Mouse (Mus musculus): ENCODE results near the gene Slc22a5. TPM values are rescaled to one million over a fixed set of nuclear protein-coding genes. Genes with fewer than 3 reads are reported as not detected.

The Slc22a5 gene
- polyA plus RNA-seq, 1 experiment from 2014 or later: 4.8 TPM

- WGBS: 90% methylated on average over 13 of the region's 13 CpGs
Measured at GRCm38 (mm10) chr11:53820516-53821170, 70.8 kb downstream of the Slc22a5 start.

GRCm38 (mm10) chr11:53819511-53819910, 71.9 kb downstream of the Slc22a5 start:
- Histone ChIP-seq H3K4me1 (no peaks in the 10 kb centered on the region; the same call in 1 of the 2 replicates), H3K27ac (no peak overlapping the region), H3K9me3 (replicated peaks) (no peaks in the 10 kb centered on the region), H3K4me3 (no peak overlapping the region), H3K36me3 (no peaks in the 10 kb centered on the region), H3K27me3 (ENCODE audit: low read depth, poor library complexity, severe bottlenecking) (no peaks in the 10 kb centered on the region)
- no peak for DNase-seq (ENCODE audit: low spot score)
- WGBS: 93% methylated on average over 6 of the region's 6 CpGs

More at GRCm38 (mm10) chr11:53820516-53821170, 70.8 kb downstream of the Slc22a5 start:
- Histone ChIP-seq H3K27me3 (ENCODE audit: low read depth, poor library complexity, severe bottlenecking) (no peaks in the 10 kb centered on the region), H3K4me1 (no peaks in the 10 kb centered on the region; the same call in 1 of the 2 replicates), H3K4me3 (no peak overlapping the region), H3K9me3 (replicated peaks) (no peaks in the 10 kb centered on the region), H3K36me3 (no peaks in the 10 kb centered on the region), H3K27ac (no peak overlapping the region)
- DNase-seq (ENCODE audit: low spot score): no peak

- H3K9me3 ChIP-seq (replicated peaks): no peaks in the 10 kb centered on the region
- no peaks in the 10 kb centered on the region; the same call in 1 of the 2 replicates for H3K4me1 ChIP-seq
- no peak overlapping the region for H3K4me3 ChIP-seq
- no peaks in the 10 kb centered on the region for H3K36me3 ChIP-seq
- WGBS: 61% methylated on average over 6 of the region's 6 CpGs
- no peak for DNase-seq (ENCODE audit: low spot score)
- H3K27ac ChIP-seq: no peak overlapping the region
- no peaks in the 10 kb centered on the region for H3K27me3 ChIP-seq (ENCODE audit: low read depth, poor library complexity, severe bottlenecking)
Measured at GRCm38 (mm10) chr11:53818794-53819193, 72.7 kb downstream of the Slc22a5 start.

- WGBS: 91% methylated on average over 5 of the region's 5 CpGs
Measured at GRCm38 (mm10) chr11:53816841-53817375, 74.6 kb downstream of the Slc22a5 start.

GRCm38 (mm10) chr11:53814810-53815209, 76.7 kb downstream of the Slc22a5 start:
- no peaks in the 10 kb centered on the region for H3K9me3 ChIP-seq (replicated peaks)
- no peaks in the 10 kb centered on the region for H3K27me3 ChIP-seq (ENCODE audit: low read depth, poor library complexity, severe bottlenecking)
- H3K36me3 ChIP-seq: no peaks in the 10 kb centered on the region
- H3K4me3 ChIP-seq: no peak overlapping the region
- H3K4me1 ChIP-seq: no peaks in the 10 kb centered on the region; the same call in 1 of the 2 replicates
- WGBS: 72% methylated on average over 3 of the region's 3 CpGs
- DNase-seq (ENCODE audit: low spot score): no peak
- no peak overlapping the region for H3K27ac ChIP-seq

More at GRCm38 (mm10) chr11:53816841-53817375, 74.6 kb downstream of the Slc22a5 start:
- no peaks in the 10 kb centered on the region for H3K27me3 ChIP-seq (ENCODE audit: low read depth, poor library complexity, severe bottlenecking)
- no peaks in the 10 kb centered on the region; the same call in 1 of the 2 replicates for H3K4me1 ChIP-seq
- H3K27ac ChIP-seq: no peak overlapping the region
- no peak for DNase-seq (ENCODE audit: low spot score)
- H3K4me3 ChIP-seq: no peak overlapping the region
- H3K9me3 ChIP-seq (replicated peaks): no peaks in the 10 kb centered on the region
- H3K36me3 ChIP-seq: no peaks in the 10 kb centered on the region

Other genes with a start within 250 kb of the Slc22a5 start
- 24.2 and 28.1 TPM in 2 replicates for gene Rad50, start 184.3 kb downstream of the Slc22a5 start, polyA plus RNA-seq (2016; fragmentation: Nextera tagmentation; extraction: Ambion mirVana)
- not detected in 2 replicates for gene Il5, start 170.9 kb downstream of the Slc22a5 start, polyA plus RNA-seq (2016; fragmentation: Nextera tagmentation; extraction: Ambion mirVana)
- 5.0 and 8.2 TPM in 2 replicates for gene Irf1, start 121.6 kb downstream of the Slc22a5 start, polyA plus RNA-seq (2016; fragmentation: Nextera tagmentation; extraction: Ambion mirVana)
- gene Gm17334, start 118.5 kb downstream of the Slc22a5 start, polyA plus RNA-seq (2016; fragmentation: Nextera tagmentation; extraction: Ambion mirVana): not detected in 2 replicates
- gene Gm12216, start 32.4 kb downstream of the Slc22a5 start, polyA plus RNA-seq (2016; fragmentation: Nextera tagmentation; extraction: Ambion mirVana): 0.41 TPM in 1 of 2 replicates, not detected in the other
- 2.4 and 2.8 TPM in 2 replicates for gene Slc22a21, start 88.7 kb upstream of the Slc22a5 start, polyA plus RNA-seq (2016; fragmentation: Nextera tagmentation; extraction: Ambion mirVana)
- 1.1 TPM in 2 replicates for gene Slc22a4, start 136.4 kb upstream of the Slc22a5 start, polyA plus RNA-seq (2016; fragmentation: Nextera tagmentation; extraction: Ambion mirVana)
- gene Pdlim4, start 177.4 kb upstream of the Slc22a5 start, polyA plus RNA-seq (2016; fragmentation: Nextera tagmentation; extraction: Ambion mirVana): 160 and 171 TPM in 2 replicates
- 35.6 and 38.7 TPM in 2 replicates for gene P4ha2, start 208.4 kb upstream of the Slc22a5 start, polyA plus RNA-seq (2016; fragmentation: Nextera tagmentation; extraction: Ambion mirVana)

All from limb, embryonic 10.5 days (tissue).